Mouse (Mus musculus): ENCODE measurements at regions not wholly inside any gene's neighbourhood (a gene's known extent, or its start where the extent isn't known, plus 50 kb on each side); places are given as distances from the start of the nearest gene placed in this dataset.

DNA sequence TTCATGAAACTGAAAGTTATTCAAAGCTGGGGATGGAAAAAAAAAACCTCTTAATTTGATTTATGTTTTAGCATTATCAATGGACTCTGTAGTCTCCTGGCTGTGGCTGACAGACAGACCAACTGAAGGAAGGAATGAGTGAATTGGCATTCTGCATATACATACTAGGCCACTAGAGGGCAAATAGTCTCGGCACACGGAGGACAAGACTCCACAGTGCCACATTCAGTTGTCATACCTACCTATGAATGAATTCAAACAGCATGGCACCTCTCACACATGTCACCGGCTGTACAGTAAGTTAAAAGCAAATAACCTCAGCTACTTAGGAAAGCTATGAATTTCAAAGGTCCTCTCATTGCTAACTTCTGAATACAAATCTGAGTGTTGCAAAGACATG is 200.5 kb downstream of the Rab11fip2 start:
- no peak for DNase-seq (ENCODE audit: low spot score)

DNA sequence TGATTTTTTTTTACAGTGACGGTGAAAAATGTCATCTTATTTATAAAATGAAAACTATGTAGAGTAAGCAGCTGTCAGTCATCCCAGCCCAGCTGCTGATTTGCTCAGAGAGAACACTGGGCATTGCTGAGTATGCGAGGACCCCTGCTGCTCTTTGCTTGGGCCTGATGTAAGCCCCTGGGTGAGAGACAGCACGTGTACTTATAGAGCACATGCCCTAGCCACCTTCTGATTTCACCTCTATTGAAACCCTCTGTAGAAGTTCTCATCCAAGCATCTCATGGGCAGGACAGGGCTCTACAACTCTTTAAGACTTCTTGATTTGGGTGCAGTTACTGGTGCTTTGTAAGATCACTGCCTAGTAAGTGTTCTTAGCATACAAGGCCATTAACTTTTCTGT is 182.2 kb downstream of the Rab11fip2 start:
- no peak for DNase-seq (ENCODE audit: low spot score)

DNA sequence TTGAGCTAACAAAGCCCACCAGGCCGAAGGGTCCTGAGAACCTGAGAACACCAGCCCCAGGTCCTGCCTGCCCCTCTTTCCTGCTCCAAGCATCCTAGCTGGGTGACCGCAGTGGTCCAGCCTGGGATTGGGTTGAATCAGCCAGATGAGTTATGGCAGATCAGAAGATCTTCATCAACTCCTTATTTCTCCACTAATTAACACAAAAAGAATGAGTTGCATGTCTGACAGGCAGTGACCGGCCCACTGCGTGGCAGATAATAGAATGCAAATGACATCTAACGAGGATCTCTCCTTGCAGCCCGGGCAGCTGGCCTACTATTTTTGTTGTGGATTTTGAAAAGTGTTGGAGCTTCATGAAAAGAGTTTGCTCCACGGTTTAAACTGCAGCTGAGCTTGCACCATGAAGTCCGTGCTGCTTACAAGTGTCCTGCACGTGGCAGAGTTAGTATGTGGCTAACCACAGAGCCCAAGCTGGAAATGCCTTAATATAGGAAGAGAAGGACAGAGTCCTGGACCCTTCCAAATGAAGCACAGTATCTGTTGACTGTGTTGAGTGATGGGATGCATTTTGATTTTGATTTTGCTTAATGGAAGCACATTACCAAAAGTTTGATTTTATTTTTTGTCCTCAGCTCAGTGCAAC is 158.9 kb downstream of the Rab11fip2 start:
- DNase-seq (ENCODE audit: low spot score): no peak

DNA sequence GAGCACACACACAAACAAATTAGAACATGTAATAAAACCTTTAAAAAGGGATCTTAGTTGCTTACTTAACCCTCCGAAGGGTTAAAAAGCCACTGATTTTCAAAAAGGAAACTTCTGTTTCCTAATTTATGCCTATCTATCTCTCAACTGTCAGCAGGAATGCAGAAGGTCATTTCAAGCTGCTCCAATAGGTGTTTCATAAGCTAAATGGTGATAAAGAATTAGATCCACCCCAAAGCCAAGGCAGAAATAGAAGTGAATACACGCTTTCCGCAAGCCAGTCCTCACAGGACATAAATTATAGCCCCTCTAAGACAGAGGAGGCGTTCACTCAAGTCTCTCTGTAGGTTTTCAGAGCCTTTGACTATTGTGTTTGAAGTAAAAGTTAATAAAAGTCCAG is 112.2 kb downstream of the Rab11fip2 start:
- no peak for DNase-seq (ENCODE audit: low spot score)

DNA sequence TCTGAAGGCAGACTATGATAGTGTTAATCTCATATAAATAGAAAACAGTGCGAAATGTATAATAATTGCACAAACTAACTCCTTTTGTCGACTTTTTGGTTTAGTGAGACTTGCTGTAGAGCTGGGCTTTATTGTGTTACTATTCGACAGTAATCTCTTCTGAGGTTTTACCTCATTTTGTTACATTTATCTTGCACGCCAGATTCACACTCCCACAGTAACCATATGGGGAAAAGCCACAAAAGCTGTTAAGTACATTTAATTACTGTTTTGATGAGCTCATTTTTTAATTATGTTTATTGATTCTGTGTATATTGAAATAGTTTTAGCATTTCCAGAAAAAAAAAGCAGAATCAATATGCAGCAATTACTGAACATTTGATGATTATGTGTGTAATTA is 106.3 kb downstream of the Rab11fip2 start:
- no peak for DNase-seq (ENCODE audit: low spot score)

DNA sequence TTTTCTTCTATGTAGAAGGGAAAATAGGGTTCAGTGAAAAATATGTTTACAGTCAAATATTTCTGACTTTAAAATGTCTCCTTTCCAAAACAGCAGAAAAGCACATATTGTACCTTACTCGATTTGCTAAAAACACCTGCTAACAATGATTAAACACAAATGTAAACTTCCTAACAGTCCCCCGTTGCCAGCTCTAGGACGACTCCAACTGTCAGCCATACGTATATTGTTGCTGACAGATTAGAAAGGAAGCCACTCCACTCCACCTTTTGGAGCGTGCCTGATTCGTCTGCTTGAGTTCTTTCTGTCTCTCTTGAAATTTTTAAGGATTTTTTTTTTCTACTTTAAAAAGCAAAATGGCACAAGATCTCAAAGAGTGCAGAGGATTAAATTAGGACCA is 105.8 kb downstream of the Rab11fip2 start:
- DNase-seq (ENCODE audit: low spot score): no peak

DNA sequence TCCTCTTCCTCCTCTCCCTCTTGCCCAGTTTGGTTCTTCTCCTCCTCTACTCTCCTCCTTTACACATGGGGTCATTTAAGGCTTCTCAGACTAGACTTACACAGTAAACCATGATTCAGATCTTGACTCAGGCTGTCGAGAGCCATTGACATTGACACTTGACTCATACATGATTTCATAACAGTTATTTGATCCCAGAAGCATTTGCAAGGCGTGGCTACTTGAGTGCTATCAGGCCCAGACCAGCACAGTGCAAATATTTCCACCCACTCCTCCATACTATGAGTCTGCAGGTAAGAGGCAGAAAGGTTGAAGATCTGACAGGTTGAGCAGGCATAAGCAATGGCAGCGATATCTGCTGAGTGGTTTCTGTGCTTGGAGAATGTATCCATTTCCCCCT is 99.2 kb downstream of the Rab11fip2 start:
- DNase-seq (ENCODE audit: low spot score): no peak

DNA sequence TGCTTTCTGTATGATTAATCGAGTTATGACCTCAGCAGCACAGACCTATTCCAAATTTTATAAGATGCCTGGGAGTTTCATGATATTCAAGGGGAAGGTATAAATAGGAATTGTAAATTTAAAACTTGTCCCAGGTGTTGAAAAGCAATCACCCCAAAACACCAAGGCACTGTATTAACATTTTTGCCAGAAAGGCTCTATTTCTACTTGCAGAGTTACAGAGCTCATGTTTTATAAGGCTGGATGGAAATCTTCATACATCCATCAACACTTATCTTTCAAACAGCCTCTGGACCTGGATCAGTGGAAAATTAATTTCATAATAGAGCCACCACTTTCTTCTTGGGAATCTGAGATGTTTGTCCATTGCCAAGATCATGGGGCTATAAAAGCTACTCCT is 96.6 kb downstream of the Rab11fip2 start:
- DNase-seq (ENCODE audit: low spot score): no peak

DNA sequence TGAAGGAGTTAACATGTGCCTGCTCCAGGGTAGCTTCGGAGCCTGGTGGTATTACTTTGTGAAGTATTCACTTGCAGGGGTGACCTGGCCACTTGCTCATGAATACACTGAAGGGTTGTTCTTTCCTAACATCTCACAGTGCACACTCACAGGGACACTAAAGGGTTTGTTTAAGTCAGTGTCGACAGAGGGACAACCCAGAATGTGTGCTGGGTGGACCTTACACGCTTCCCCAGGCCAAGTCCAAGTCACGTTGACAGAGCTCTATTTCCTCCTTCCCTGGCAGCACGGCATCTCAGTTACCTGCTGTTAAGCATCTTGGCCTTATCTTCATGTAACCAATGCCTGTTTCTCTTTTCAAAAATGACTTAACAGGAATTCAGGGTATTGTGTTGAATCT is 92.8 kb downstream of the Rab11fip2 start:
- DNase-seq (ENCODE audit: low spot score): no peak

DNA sequence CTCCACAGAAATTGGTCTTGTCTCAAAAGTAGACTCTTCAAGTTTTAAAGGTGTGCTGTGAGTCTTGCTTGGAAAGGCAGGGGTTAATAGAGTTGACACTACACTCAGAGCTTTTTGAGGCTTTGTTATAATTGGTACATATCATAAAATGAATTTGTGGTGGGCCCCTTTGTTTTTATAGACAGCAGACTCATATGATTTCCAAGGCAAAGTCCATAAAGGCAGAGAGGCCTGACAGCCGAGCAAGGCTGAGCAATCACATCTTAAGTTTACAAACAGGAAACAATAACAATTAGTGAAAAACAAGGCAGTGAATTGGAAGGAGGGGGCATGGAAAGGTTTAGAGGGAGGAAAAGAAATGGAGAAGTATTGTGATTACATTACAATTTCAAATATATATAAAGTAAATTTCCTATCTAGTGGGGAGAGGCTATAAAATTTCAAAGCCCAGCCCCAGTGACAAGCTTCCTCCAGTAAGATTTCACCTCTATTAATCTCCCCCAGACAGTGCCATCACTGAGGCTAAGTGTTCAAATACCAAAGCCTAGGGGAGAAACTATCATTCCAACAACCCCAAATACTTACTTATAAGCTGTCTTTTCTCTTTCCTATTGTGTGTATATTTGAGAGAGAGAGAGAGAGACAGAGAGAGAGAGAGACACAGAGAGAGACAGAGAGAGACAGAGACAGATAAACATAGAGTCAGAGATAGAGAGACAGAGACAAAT is 91.3 kb downstream of the Rab11fip2 start:
- DNase-seq (ENCODE audit: low spot score): no peak

Measured in ovary, postnatal 10 days (tissue).